Mouse (Mus musculus): ENCODE measurements around the gene S100a2.

DNA sequence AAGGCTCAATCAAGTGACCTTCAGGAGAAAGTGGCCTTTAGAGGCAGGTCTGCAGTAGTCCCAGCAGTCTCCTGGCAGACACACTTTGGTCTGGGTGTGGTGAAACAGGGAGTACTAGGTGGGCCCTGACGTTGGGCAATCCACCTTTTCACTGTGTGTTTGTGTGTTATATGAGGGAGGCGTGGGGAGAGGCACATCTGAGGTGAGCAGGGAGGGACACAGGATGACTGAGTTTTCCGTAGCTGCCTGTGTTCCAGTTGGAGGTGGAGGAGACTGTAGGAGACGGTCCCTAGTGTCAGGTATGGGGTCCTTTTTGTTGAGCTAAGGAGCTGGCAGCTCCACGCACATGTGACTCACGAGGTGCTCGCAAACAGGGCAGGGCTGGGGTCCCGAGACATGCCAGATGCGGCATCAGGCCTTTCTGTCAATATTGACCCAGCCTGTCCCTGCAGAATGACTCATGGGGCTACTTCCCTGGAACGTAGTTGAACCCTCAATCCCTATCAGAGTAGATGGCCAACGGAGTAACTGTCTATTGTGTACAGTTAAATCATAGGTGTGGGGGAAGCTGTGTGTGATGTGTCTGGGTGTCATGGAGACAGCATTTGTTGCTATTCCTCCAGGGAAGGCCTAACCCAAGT, 24.7 kb downstream of the S100a2 start:
- TF ChIP-seq CTCF (IDR thresholded peaks at IDR 0.05; ENCODE audit: low read depth) (no peak), EP300 (IDR thresholded peaks at IDR 0.05; ENCODE audit: low read depth) (no peak)
